Mouse (Mus musculus) embryonic facial prominence, embryonic 12.5 days (tissue): ENCODE results near the gene Rgs5. TPM values are rescaled to one million over a fixed set of nuclear protein-coding genes. Genes with fewer than 3 reads are reported as not detected.

ENCODE experiments used
- ATAC-seq: fragments of 200-750 bp; cut with Nextera tagmentation; 2 replicates; pipeline ENCODE4 v1.8.0; 2017; ENCODE audit not compliant: insufficient number of reproducible peaks, insufficient read depth, low FRiP score, low TSS enrichment
- H3K27ac ChIP-seq: fragments of 300-500 bp; sonication (generic); 2 replicates; pipeline ENCODE4 v1.5.1; 2016; ENCODE audit warnings: mild to moderate bottlenecking
- H3K27me3 ChIP-seq: fragments of 300-500 bp; sonication (generic); 2 replicates; pipeline ENCODE4 v1.6.1; 2016; ENCODE audit warnings: mild to moderate bottlenecking, moderate library complexity
- H3K36me3 ChIP-seq: fragments of 300-500 bp; sonication (generic); 2 replicates; pipeline ENCODE4 v1.6.1; 2016; ENCODE audit warnings: mild to moderate bottlenecking
- H3K4me1 ChIP-seq: fragments of 300-500 bp; sonication (generic); 2 replicates; pipeline ENCODE4 v1.6.1; 2016
- H3K4me2 ChIP-seq: fragments of 300-500 bp; sonication (generic); replicated peaks from 2 replicates; pipeline ENCODE4 v1.6.1; 2016; ENCODE audit warnings: mild to moderate bottlenecking, moderate library complexity
- H3K4me3 ChIP-seq: fragments of 300-500 bp; sonication (generic); 2 replicates; pipeline ENCODE4 v1.5.1; 2016; ENCODE audit warnings: mild to moderate bottlenecking
- H3K9ac ChIP-seq: fragments of 300-500 bp; sonication (generic); 2 replicates; pipeline ENCODE4 v1.6.1; 2016; ENCODE audit warnings: mild to moderate bottlenecking, moderate library complexity
- H3K9me3 ChIP-seq: fragments of 300-500 bp; sonication (generic); 2 replicates; pipeline ENCODE4 v1.6.1; 2016; ENCODE audit warnings: mild to moderate bottlenecking, moderate library complexity
- WGBS: fragments of 180-500 bp; shearing (Covaris S2); methylation state at CpG from one replicate; pipeline ENCODE4 v1.1.7; 2016; 5-methylcytosine and 5-hydroxymethylcytosine counted together
- polyA plus RNA-seq: library from polyadenylated mRNA; unstranded; fragments of >200 nt; fragmentation: Nextera tagmentation; extraction: Ambion mirVana; gene quantifications from 2 replicates; pipeline ENCODE4 v1.2.1, GENCODE M21; 2016

The Rgs5 gene
- polyA plus RNA-seq, 1 experiment from 2014 or later: 2.2 TPM

DNA sequence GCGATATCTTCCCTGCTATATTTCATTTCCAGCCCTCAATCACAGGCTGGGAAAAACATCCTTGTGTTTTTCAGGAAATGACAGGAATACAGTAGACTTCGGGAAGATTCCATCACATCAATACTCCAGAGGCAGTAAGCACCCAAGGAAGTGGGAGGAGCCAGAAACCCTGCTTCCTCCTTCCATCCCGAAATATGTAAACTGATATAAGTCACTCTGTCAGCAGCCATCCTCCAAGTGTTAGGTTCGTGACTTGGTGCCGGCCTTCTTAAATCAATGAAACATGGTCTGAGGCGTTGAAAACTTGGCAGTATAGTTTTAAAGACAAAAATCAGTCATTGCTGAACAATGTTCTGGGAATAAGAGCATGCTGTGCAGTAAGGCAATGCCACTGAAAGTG is 80.8 kb downstream of the Rgs5 start:
- WGBS: 82% methylated on average over 6 of the region's 6 CpGs
- Histone ChIP-seq H3K27me3 (0 out of 2 replicates have a peak, but pooled peaks cover 2% of the 10 kb centered on the region), H3K9me3 (no peaks in the 10 kb centered on the region), H3K4me3 (no peak overlapping the region), H3K4me1 (no peaks in the 10 kb centered on the region), H3K27ac (no peak overlapping the region), H3K4me2 (no peak overlapping the region), H3K36me3 (no peaks in the 10 kb centered on the region), H3K9ac (no peak overlapping the region)
- ATAC-seq: no peak

DNA sequence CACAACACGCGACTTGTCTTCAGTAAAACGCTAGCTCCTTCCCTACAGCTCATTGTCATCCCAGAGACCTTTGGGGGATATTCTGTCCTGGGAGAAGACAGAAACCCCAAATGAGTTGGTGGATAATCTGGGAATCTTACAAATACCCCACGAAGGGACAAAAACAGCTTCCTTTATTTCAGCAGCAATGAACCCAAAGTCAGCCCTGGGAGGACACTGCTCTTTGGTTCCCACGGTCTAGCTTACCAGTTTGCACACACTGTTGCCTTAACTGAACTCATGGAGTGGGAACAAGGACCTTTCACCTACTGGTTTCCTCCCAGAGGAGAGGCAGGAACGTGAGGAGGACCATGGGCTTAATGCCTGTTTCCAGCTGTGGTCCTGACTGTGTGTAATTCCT is 81.9 kb downstream of the Rgs5 start:
- no peaks in the 10 kb centered on the region for H3K4me1 ChIP-seq
- WGBS: 82% methylated on average over 6 of the region's 6 CpGs
- 0 out of 2 replicates have a peak, but pooled peaks cover 2% of the 10 kb centered on the region for H3K27me3 ChIP-seq
- no peak overlapping the region for H3K9ac ChIP-seq
- H3K36me3 ChIP-seq: no peaks in the 10 kb centered on the region
- no peak overlapping the region for H3K4me2 ChIP-seq
- no peak for ATAC-seq
- H3K27ac ChIP-seq: no peak overlapping the region
- no peaks in the 10 kb centered on the region for H3K9me3 ChIP-seq
- H3K4me3 ChIP-seq: no peak overlapping the region

DNA sequence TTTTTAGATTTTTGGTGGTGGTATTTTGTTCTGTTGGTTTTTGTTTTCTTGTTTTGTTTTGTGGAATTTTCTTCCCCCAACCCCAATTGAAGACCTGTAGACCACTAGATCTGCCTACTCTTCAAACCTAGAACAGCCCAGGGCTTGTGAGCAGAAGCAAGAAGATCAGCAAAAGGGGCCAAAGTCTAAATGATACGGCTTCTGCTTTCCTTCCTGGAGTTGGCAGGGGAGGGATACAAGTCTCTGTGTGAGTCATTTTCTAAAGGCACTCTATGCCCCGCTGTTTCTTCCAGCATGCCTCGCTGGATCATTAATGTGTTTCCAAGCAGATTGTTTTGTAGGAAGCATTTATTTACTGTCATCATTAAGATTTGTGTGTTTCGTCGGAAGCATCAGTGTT is 85.8 kb downstream of the Rgs5 start:
- H3K27me3 ChIP-seq: 0 out of 2 replicates have a peak, but pooled peaks cover 2% of the 10 kb centered on the region
- H3K9me3 ChIP-seq: no peaks in the 10 kb centered on the region
- WGBS: 86% methylated on average over 5 of the region's 5 CpGs
- no peak overlapping the region for H3K4me3 ChIP-seq
- H3K36me3 ChIP-seq: no peaks in the 10 kb centered on the region
- H3K27ac ChIP-seq: no peak overlapping the region
- no peak overlapping the region for H3K9ac ChIP-seq
- no peaks in the 10 kb centered on the region for H3K4me1 ChIP-seq
- no peak for ATAC-seq
- no peak overlapping the region for H3K4me2 ChIP-seq

Other genes with a start within 250 kb of the Rgs5 start
- 57.3 and 61.4 TPM in 2 replicates for gene Nuf2, start 124.0 kb upstream of the Rgs5 start, polyA plus RNA-seq
- gene Rgs4, start 92.1 kb downstream of the Rgs5 start, polyA plus RNA-seq: 10.2 and 15.6 TPM in 2 replicates